Mouse (Mus musculus) hindbrain, postnatal 0 days (tissue): ENCODE measurements at regions not wholly inside any gene's neighbourhood (a gene's known extent, or its start where the extent isn't known, plus 50 kb on each side); places are given as distances from the start of the nearest gene placed in this dataset.

Experiments
- ATAC-seq: fragments of 200-750 bp; cut with Nextera tagmentation; 2 replicates; pipeline ENCODE4 v1.8.0; 2017; ENCODE audit warnings: mild to moderate bottlenecking, moderate TSS enrichment, moderate library complexity
- DNase-seq: peaks from one replicate; pipeline ENCODE4 v3.0.0-alpha.2; 2015; ENCODE audit warnings: low spot score
- H3K27ac ChIP-seq: fragments of 300-500 bp; sonication (generic); 2 replicates; pipeline ENCODE4 v1.5.1; 2014; ENCODE audit warnings: mild to moderate bottlenecking
- H3K27me3 ChIP-seq: fragments of 300-500 bp; sonication (generic); 2 replicates; pipeline ENCODE4 v1.6.1; 2014; ENCODE audit warnings: low read length, mixed read lengths; ENCODE audit not compliant: insufficient read depth
- H3K36me3 ChIP-seq: fragments of 300-500 bp; sonication (generic); 2 replicates; pipeline ENCODE4 v1.6.1; 2014; ENCODE audit warnings: low read length, mixed read lengths; ENCODE audit not compliant: insufficient read depth
- H3K4me1 ChIP-seq: fragments of 300-500 bp; sonication (generic); 2 replicates; pipeline ENCODE4 v1.6.1; 2014; ENCODE audit warnings: antibody characterized with exemption, low read length, mixed read lengths; ENCODE audit not compliant: insufficient read depth
- H3K4me2 ChIP-seq: fragments of 300-500 bp; sonication (generic); 2 replicates; pipeline ENCODE4 v1.6.1; 2014; ENCODE audit warnings: low read depth, mild to moderate bottlenecking, low read length, moderate library complexity, mixed read lengths
- H3K4me3 ChIP-seq: fragments of 300-500 bp; sonication (generic); 2 replicates; pipeline ENCODE4 v1.5.1; 2014; ENCODE audit warnings: low read length
- H3K9ac ChIP-seq: fragments of 300-500 bp; sonication (generic); replicated peaks from 2 replicates; pipeline ENCODE4 v1.6.1; 2014; ENCODE audit warnings: mild to moderate bottlenecking, low read length, moderate library complexity, mixed read lengths
- H3K9me3 ChIP-seq: fragments of 300-500 bp; sonication (generic); 2 replicates; pipeline ENCODE4 v1.6.1; 2016; ENCODE audit warnings: low read length, mixed read lengths
- CTCF ChIP-seq: IDR thresholded peaks from 2 replicates; pipeline ENCODE4 v1.5.1; 2016; ENCODE audit warnings: antibody characterized with exemption, control low read depth, low read depth
- WGBS: fragments of 180-500 bp; shearing (Covaris S2); extraction: QIAGEN DNeasy Blood & Tissue Kit; methylation state at CpG from one replicate; pipeline ENCODE4 v1.1.7; 2014; 5-methylcytosine and 5-hydroxymethylcytosine counted together

GRCm38 (mm10) chr12:15698829-15699228 is 117.9 kb downstream of the Trib2 start:
- no peak for TF ChIP-seq CTCF
- H3K4me3 ChIP-seq: no peak overlapping the region
- H3K36me3 ChIP-seq: no peaks in the 10 kb centered on the region
- no peak overlapping the region for H3K9ac ChIP-seq
- DNase-seq (no peak), ATAC-seq (no peak)
- no peaks in the 10 kb centered on the region for H3K9me3 ChIP-seq
- H3K4me2 ChIP-seq: no peak overlapping the region
- no peaks in the 10 kb centered on the region for H3K4me1 ChIP-seq
- no peaks in the 10 kb centered on the region for H3K27me3 ChIP-seq
- H3K27ac ChIP-seq: no peak overlapping the region
- 63% methylated on average over 4 of the region's 4 CpGs for WGBS

GRCm38 (mm10) chr12:15698042-15698771 is 118.5 kb downstream of the Trib2 start:
- no peak for TF ChIP-seq CTCF
- WGBS: 64% methylated on average over 6 of the region's 6 CpGs
- no peak for ATAC-seq

DNA sequence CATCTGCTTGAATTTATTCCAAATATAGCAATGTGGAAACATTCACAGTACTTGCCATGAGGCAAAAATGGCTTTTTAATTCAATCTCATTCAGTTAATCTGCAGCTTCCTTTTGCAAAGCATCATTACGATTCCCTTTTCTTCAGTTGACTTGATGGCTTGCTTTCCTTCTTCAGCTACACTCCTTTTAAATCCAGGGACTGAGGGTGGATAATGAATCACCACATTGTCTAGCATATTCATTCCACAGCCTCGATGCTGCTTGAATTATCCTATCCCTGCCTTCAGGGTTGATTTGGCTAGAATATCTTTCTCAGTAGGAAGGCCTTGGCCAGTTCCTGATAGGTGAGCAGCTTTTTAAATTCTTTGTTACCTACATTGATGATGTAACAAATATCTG is 128.4 kb downstream of the Trib2 start:
- TF ChIP-seq CTCF: no peak
- H3K9me3 ChIP-seq: no peaks in the 10 kb centered on the region
- no peak overlapping the region for H3K4me3 ChIP-seq
- H3K9ac ChIP-seq: no peak overlapping the region
- H3K36me3 ChIP-seq: no peaks in the 10 kb centered on the region
- WGBS: 74% methylated on average over 2 of the region's 2 CpGs
- no peak overlapping the region for H3K4me2 ChIP-seq
- H3K27me3 ChIP-seq: no peaks in the 10 kb centered on the region
- H3K27ac ChIP-seq: no peak overlapping the region
- ATAC-seq: no peak
- no peak for DNase-seq
- H3K4me1 ChIP-seq: no peaks in the 10 kb centered on the region

More at GRCm38 (mm10) chr12:15698042-15698771, 118.5 kb downstream of the Trib2 start:
- H3K36me3 ChIP-seq: no peaks in the 10 kb centered on the region
- no peak overlapping the region for H3K4me3 ChIP-seq
- no peak for DNase-seq
- no peaks in the 10 kb centered on the region for H3K9me3 ChIP-seq
- H3K27ac ChIP-seq: no peak overlapping the region
- H3K4me1 ChIP-seq: no peaks in the 10 kb centered on the region
- H3K4me2 ChIP-seq: no peak overlapping the region
- no peak overlapping the region for H3K9ac ChIP-seq
- H3K27me3 ChIP-seq: no peaks in the 10 kb centered on the region

- H3K36me3 ChIP-seq: no peaks in the 10 kb centered on the region
- H3K4me2 ChIP-seq: no peak overlapping the region
- ATAC-seq (no peak), DNase-seq (no peak)
- H3K4me1 ChIP-seq: no peaks in the 10 kb centered on the region
- H3K9ac ChIP-seq: no peak overlapping the region
- no peaks in the 10 kb centered on the region for H3K9me3 ChIP-seq
- H3K27ac ChIP-seq: no peak overlapping the region
- H3K4me3 ChIP-seq: no peak overlapping the region
- TF ChIP-seq CTCF: no peak
- no peaks in the 10 kb centered on the region for H3K27me3 ChIP-seq
- 84% methylated on average over 5 of the region's 5 CpGs for WGBS
Measured at GRCm38 (mm10) chr12:15684311-15684710, 132.4 kb downstream of the Trib2 start.

GRCm38 (mm10) chr12:15681678-15682355 is 134.9 kb downstream of the Trib2 start:
- no peaks in the 10 kb centered on the region for H3K27me3 ChIP-seq
- H3K4me1 ChIP-seq: no peaks in the 10 kb centered on the region
- ATAC-seq (no peak), DNase-seq (no peak)
- no peak for TF ChIP-seq CTCF
- no peak overlapping the region for H3K4me2 ChIP-seq
- no peak overlapping the region for H3K27ac ChIP-seq
- WGBS: 71% methylated on average over 5 of the region's 5 CpGs
- no peak overlapping the region for H3K9ac ChIP-seq
- H3K4me3 ChIP-seq: no peak overlapping the region
- H3K9me3 ChIP-seq: no peaks in the 10 kb centered on the region
- no peaks in the 10 kb centered on the region for H3K36me3 ChIP-seq

DNA sequence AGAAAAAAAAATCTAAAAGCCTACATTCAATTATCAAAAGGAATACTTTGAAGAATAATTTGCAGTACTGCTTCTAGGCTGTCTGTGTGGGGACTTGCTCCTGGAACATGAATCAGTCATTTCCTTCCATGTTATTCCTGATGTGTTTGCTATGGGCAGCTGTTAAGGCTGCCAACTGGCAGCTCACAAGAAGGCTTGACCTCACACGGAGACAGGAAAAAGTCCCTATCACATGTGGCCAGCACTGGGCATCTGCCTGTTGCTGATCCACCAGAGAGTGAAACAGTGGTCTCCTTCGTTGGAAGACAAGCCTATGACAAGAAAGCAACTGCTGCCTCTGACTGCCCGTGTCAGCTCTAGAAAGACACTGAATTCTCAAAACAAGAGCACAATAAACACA is 140.6 kb downstream of the Trib2 start:
- H3K36me3 ChIP-seq: no peaks in the 10 kb centered on the region
- WGBS: 71% methylated on average over 3 of the region's 3 CpGs
- no peak for ATAC-seq
- H3K27ac ChIP-seq: no peak overlapping the region
- H3K27me3 ChIP-seq: no peaks in the 10 kb centered on the region
- no peak overlapping the region for H3K9ac ChIP-seq
- H3K4me3 ChIP-seq: no peak overlapping the region
- no peak for TF ChIP-seq CTCF
- no peaks in the 10 kb centered on the region for H3K9me3 ChIP-seq
- H3K4me2 ChIP-seq: no peak overlapping the region
- no peak for DNase-seq
- no peaks in the 10 kb centered on the region for H3K4me1 ChIP-seq

DNA sequence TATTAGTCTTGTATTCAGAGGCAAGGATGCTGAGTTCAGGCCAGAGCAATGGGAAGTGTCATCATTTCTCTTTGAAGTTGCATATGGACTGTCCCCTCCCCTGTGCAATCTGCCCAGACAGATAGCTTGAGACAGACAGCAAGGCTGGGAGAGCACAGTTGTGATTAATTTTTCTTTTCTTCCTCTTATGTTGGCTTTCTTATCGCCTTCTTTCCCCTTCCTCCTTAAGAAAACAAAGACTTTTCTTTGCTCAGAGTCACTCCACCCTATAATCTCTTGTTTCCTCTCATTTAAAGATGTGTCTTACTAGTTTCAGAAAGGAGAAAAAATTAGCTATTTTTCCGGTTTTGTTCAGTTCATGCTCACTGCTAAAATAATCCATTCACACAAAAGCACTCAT is 157.0 kb downstream of the Trib2 start:
- H3K36me3 ChIP-seq: no peaks in the 10 kb centered on the region
- no peak overlapping the region for H3K4me2 ChIP-seq
- H3K27me3 ChIP-seq: no peaks in the 10 kb centered on the region
- TF ChIP-seq CTCF: no peak
- H3K4me3 ChIP-seq: no peak overlapping the region
- WGBS: 80% methylated on average over 2 of the region's 2 CpGs
- H3K9ac ChIP-seq: no peak overlapping the region
- ATAC-seq (no peak), DNase-seq (no peak)
- no peaks in the 10 kb centered on the region for H3K4me1 ChIP-seq
- no peak overlapping the region for H3K27ac ChIP-seq
- no peaks in the 10 kb centered on the region for H3K9me3 ChIP-seq
